Mouse (Mus musculus) embryonic facial prominence, embryonic 13.5 days (tissue): ENCODE data around the gene Ints6. TPM values are rescaled to one million over a fixed set of nuclear protein-coding genes. Genes with fewer than 3 reads are reported as not detected.

ENCODE experiments used
- ATAC-seq: fragments of 200-750 bp; cut with Nextera tagmentation; 2 replicates; pipeline ENCODE4 v1.8.0; 2017; ENCODE audit warnings: low read depth; ENCODE audit not compliant: insufficient number of reproducible peaks, insufficient read depth, low FRiP score, low TSS enrichment
- H3K27ac ChIP-seq: fragments of 300-500 bp; sonication (generic); 2 replicates; pipeline ENCODE4 v1.5.1; 2015; ENCODE audit warnings: moderate library complexity, mild to moderate bottlenecking, inconsistent platforms
- H3K27me3 ChIP-seq: fragments of 300-500 bp; sonication (generic); 2 replicates; pipeline ENCODE4 v1.6.1; 2015; ENCODE audit warnings: mild to moderate bottlenecking, inconsistent platforms
- H3K36me3 ChIP-seq: fragments of 300-500 bp; sonication (generic); 2 replicates; pipeline ENCODE4 v1.6.1; 2015; ENCODE audit warnings: mild to moderate bottlenecking, inconsistent platforms
- H3K4me1 ChIP-seq: fragments of 300-500 bp; sonication (generic); 2 replicates; pipeline ENCODE4 v1.6.1; 2015; ENCODE audit warnings: inconsistent platforms
- H3K4me2 ChIP-seq: fragments of 300-500 bp; sonication (generic); 2 replicates; pipeline ENCODE4 v1.6.1; 2015; ENCODE audit warnings: moderate library complexity, mild to moderate bottlenecking, inconsistent platforms
- H3K4me3 ChIP-seq: fragments of 300-500 bp; sonication (generic); 2 replicates; pipeline ENCODE4 v1.5.1; 2015; ENCODE audit warnings: mild to moderate bottlenecking, inconsistent platforms
- H3K9ac ChIP-seq: fragments of 300-500 bp; sonication (generic); 2 replicates; pipeline ENCODE4 v1.6.1; 2015; ENCODE audit warnings: mild to moderate bottlenecking, inconsistent platforms
- H3K9me3 ChIP-seq: fragments of 300-500 bp; sonication (generic); 2 replicates; pipeline ENCODE4 v1.6.1; 2016; ENCODE audit warnings: inconsistent platforms
- WGBS: fragments of 180-500 bp; shearing (Covaris S2); methylation state at CpG from one replicate; pipeline ENCODE4 v1.1.7; 2015; ENCODE audit warnings: mixed read lengths; 5-methylcytosine and 5-hydroxymethylcytosine counted together
- polyA plus RNA-seq: library from polyadenylated mRNA; unstranded; fragments of >200 nt; fragmentation: Nextera tagmentation; extraction: Ambion mirVana; gene quantifications from 2 replicates; pipeline ENCODE4 v1.2.1, GENCODE M21; 2015

Gene Ints6
- polyA plus RNA-seq, result 22.8 and 24.3 TPM in 2 replicates

DNA sequence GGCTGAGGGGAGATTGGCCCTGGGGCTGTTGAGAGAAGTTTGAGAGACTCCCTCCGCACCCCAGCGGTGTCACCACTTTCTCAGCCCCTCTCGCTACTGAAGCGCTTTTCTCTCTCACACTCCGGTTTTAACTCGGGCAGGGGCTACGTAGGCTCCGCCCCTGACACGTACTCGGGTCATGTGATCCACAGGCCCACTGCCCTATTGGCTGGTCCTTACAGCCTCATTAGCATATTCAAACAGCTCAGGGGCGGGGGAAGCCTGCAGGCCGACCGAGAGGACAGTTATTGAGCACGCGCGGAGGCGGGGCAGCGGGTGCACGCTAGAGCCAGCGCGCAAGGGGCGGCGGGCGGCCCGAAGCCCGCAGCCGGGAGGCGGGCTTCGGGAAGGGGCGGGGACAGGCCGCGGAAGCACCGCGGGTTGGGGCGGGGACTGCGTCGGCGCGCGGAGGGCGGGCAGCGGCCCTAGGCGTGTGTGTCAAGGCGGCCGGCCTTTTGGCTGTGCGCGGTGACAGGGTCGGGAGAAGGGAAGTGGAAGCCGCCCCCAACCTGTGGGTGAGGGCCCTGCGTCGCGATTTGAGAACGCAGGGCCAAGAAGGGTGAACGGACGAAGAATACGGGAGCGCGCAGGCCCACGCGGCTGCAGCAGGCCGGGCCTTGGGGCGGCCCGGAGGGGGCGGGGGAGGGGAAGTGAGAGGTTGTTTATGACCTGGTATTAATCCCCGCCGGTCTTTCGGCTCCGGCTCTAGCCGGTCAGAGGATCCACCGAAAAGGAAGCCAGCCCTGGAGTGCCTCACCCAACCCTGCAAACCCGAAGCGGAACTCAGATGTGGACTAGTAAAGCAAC is at the start of gene Ints6:
TSS of gene Ints6 (minus strand) at position 134 of the 846 bp plus-strand sequence.
- Histone ChIP-seq H3K9ac (peak within 1 kb of the TSS; percentile 97), H3K4me3 (peak within 1 kb of the TSS; percentile 95), H3K4me1 (peaks cover 8% of the 10 kb centered on the region; the same call in 1 of the 2 replicates), H3K27ac (peak within 1 kb of the TSS; percentile 99), H3K36me3 (peaks cover 7% of the 10 kb centered on the region), H3K4me2 (peak within 1 kb of the TSS; percentile 72), H3K27me3 (no peaks in the 10 kb centered on the region), H3K9me3 (no peaks in the 10 kb centered on the region)
- peak; percentile 95 for ATAC-seq
- under 1% methylated on average over 72 of the region's 72 CpGs for WGBS

- Histone ChIP-seq H3K9me3 (no peaks in the 10 kb centered on the region), H3K9ac (no peak overlapping the region), H3K36me3 (no peaks in the 10 kb centered on the region), H3K4me2 (no peak overlapping the region), H3K4me1 (no peaks in the 10 kb centered on the region), H3K4me3 (no peak overlapping the region), H3K27ac (no peak overlapping the region), H3K27me3 (no peaks in the 10 kb centered on the region)
- WGBS, result 65% methylated on average over 7 of the region's 7 CpGs
- ATAC-seq, result no peak
Observed at GRCm38 (mm10) chr14:62808661-62809523, 47.9 kb upstream of the Ints6 start.

GRCm38 (mm10) chr14:62806921-62807320 is 46.0 kb upstream of the Ints6 start:
- no peaks in the 10 kb centered on the region for H3K27me3 ChIP-seq
- no peak overlapping the region for H3K4me3 ChIP-seq
- no peaks in the 10 kb centered on the region for H3K36me3 ChIP-seq
- 62% methylated on average over 3 of the region's 3 CpGs for WGBS
- no peak overlapping the region for H3K4me2 ChIP-seq
- ATAC-seq, result no peak
- H3K9me3 ChIP-seq, result no peaks in the 10 kb centered on the region
- H3K4me1 ChIP-seq, result no peaks in the 10 kb centered on the region
- no peak overlapping the region for H3K27ac ChIP-seq
- no peak overlapping the region for H3K9ac ChIP-seq

DNA sequence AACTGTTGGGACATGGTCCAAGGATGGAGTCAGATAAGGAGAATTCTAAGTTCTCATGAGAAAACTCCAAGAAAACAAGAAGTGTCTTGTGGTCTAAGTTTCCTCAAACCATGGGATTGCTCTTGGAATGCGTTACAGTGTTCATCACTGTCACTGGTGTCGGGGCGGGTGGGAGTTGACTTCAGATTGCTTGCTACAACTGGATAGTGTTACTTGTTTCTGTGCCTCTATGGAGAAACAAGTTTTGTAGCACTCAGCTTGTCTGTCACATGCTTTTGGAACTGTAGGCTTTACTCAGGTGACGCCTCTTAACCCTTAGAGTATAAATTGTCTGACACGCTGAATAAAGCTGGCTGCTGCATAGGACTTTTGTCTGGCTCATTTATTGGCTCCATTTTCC is 42.2 kb upstream of the Ints6 start:
- WGBS, result 68% methylated on average over 5 of the region's 5 CpGs
- H3K9me3 ChIP-seq, result no peaks in the 10 kb centered on the region

GRCm38 (mm10) chr14:62800791-62801190 is 39.8 kb upstream of the Ints6 start:
- Histone ChIP-seq H3K4me3 (no peak overlapping the region), H3K9ac (no peak overlapping the region), H3K4me2 (no peak overlapping the region), H3K27ac (no peak overlapping the region), H3K9me3 (no peaks in the 10 kb centered on the region), H3K4me1 (peaks cover 7% of the 10 kb centered on the region; the same call in 1 of the 2 replicates), H3K36me3 (no peaks in the 10 kb centered on the region), H3K27me3 (no peaks in the 10 kb centered on the region)
- no peak for ATAC-seq
- WGBS, result 75% methylated on average over 3 of the region's 3 CpGs

More for the DNA sequence above, 42.2 kb upstream of the Ints6 start:
- H3K27ac ChIP-seq, result no peak overlapping the region
- ATAC-seq, result no peak
- no peak overlapping the region for H3K4me2 ChIP-seq
- no peaks in the 10 kb centered on the region for H3K27me3 ChIP-seq
- H3K36me3 ChIP-seq, result no peaks in the 10 kb centered on the region
- H3K4me1 ChIP-seq, result peaks cover 7% of the 10 kb centered on the region; the same call in 1 of the 2 replicates
- H3K4me3 ChIP-seq, result no peak overlapping the region
- H3K9ac ChIP-seq, result no peak overlapping the region

- 2% methylated on average over 4 of the region's 4 CpGs for WGBS
- no peaks in the 10 kb centered on the region for H3K27me3 ChIP-seq
- no peak overlapping the region for H3K9ac ChIP-seq
- H3K4me3 ChIP-seq, result no peak overlapping the region
- no peaks in the 10 kb centered on the region for H3K9me3 ChIP-seq
- peak overlapping the region; percentile 44 for H3K4me2 ChIP-seq
- H3K4me1 ChIP-seq, result peaks cover 11% of the 10 kb centered on the region; the same call in 1 of the 2 replicates
- no peak overlapping the region for H3K27ac ChIP-seq
- no peak for ATAC-seq
- no peaks in the 10 kb centered on the region for H3K36me3 ChIP-seq
Observed at GRCm38 (mm10) chr14:62798608-62799101, 37.7 kb upstream of the Ints6 start.

DNA sequence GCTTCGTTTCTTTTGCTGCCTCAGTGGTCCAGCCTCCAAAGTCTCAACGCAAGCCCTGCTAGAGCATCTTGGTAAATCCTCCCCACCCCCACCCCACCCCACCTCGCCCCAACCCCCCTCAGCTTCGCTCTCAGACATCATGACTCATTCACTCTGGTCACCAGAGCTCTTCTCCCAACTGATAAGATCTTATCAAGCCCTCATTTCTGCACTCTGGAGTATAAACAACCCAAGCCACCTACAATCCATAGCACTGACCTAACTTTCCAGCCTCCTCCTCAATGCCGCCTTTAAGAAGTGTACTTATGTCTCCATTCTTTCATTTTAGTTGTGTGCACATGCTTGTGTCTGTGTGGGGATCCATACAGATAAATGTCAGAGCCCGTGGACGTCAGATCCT is 34.8 kb upstream of the Ints6 start:
- Histone ChIP-seq H3K27ac (no peak overlapping the region), H3K27me3 (no peaks in the 10 kb centered on the region), H3K4me3 (no peak overlapping the region), H3K9ac (no peak overlapping the region), H3K36me3 (no peaks in the 10 kb centered on the region), H3K9me3 (no peaks in the 10 kb centered on the region), H3K4me1 (peaks cover 11% of the 10 kb centered on the region; the same call in 1 of the 2 replicates), H3K4me2 (no peak overlapping the region)
- no peak for ATAC-seq
- WGBS, result 78% methylated on average over 7 of the region's 7 CpGs

DNA sequence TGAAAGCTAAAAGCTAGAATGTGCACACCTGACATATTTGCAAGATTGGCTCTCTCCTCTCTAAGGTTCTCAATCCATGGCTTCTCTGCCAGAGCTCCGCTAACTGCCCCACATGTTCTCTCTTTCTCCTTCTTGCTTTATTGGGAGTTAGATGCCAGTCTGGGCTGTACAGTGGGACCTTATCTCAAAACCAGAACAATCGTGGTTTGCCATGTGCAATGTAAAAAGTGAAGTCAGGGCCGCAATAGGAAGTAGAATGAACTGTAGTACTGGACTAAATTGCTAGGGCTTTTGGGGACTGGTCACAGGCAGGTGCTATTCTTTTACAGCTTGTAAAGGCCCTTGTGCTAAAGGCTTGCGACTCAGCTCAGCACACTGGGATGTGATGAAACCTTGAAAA is 28.3 kb upstream of the Ints6 start:
- Histone ChIP-seq H3K4me1 (peaks cover 4% of the 10 kb centered on the region; the same call in 1 of the 2 replicates), H3K27ac (no peak overlapping the region), H3K9ac (no peak overlapping the region), H3K36me3 (no peaks in the 10 kb centered on the region), H3K9me3 (no peaks in the 10 kb centered on the region), H3K4me2 (no peak overlapping the region), H3K27me3 (no peaks in the 10 kb centered on the region), H3K4me3 (no peak overlapping the region)
- 68% methylated on average over 4 of the region's 4 CpGs for WGBS
- ATAC-seq, result no peak

- Histone ChIP-seq H3K4me2 (no peak overlapping the region), H3K27ac (no peak overlapping the region), H3K9me3 (no peaks in the 10 kb centered on the region), H3K4me1 (no peaks in the 10 kb centered on the region), H3K36me3 (no peaks in the 10 kb centered on the region), H3K27me3 (no peaks in the 10 kb centered on the region), H3K9ac (no peak overlapping the region), H3K4me3 (no peak overlapping the region)
- ATAC-seq, result no peak
- WGBS, result 73% methylated on average over 5 of the region's 5 CpGs
Observed at GRCm38 (mm10) chr14:62782981-62783380, 22.0 kb upstream of the Ints6 start.

DNA sequence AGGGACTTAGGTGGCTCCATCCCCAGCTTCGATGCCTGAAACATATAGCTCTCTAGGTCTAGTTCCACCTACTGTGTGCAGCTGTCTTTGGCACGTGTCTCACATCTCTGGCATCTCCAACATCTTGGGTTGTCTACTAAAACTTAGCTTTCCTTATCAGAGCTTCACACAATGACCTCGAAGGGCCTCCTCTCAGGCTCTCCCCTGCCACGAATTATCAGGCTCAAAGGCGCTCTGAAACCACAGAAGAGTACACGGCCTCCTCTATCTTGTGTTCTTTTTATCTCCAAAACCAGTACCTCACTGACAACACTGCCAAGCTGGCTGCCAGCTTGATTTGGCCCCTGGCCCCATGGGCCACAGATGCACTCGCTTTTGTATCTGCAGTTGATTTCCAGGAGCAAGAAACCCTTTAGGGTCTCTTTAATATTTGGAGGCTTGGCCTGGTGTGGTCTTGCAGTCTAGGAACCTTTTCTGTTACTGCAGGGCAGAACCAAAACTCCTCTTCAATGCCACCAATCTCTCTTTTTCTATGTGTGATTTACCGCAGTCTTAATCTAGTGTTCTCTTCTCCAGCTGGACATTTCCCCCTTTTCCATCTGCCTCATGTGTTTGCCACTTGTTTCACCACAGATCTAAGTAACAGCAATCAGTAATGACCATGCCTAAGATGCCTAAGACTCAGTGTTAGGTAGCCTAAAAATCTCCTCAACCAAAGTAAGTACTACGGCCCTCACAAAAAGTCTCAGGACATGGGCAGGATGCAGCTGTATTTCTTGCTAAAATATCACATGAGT is 19.7 kb upstream of the Ints6 start:
- H3K4me1 ChIP-seq, result no peaks in the 10 kb centered on the region
- H3K9ac ChIP-seq, result no peak overlapping the region
- H3K4me3 ChIP-seq, result no peak overlapping the region
- 77% methylated on average over 9 of the region's 9 CpGs for WGBS
- no peaks in the 10 kb centered on the region for H3K9me3 ChIP-seq
- H3K36me3 ChIP-seq, result no peaks in the 10 kb centered on the region
- no peak overlapping the region for H3K27ac ChIP-seq
- no peaks in the 10 kb centered on the region for H3K27me3 ChIP-seq
- H3K4me2 ChIP-seq, result no peak overlapping the region
- no peak for ATAC-seq

DNA sequence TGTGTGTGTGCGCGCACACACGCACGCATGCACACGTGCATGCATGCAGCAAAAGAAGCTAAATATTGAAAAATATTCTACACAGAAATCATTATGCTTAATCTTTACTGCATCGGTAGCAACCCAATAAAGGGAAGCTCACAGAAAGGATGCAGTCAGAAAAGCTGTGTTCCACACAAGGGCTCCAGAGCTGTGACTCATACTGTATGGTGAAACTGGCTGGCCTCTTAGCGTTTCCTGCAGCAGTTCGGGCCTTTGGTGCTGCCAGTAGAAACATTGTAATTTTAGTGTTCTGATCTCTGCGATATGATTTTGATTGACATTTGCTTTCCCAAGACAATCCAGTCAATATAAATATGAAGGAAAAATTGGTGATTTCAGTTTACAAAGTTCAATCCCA is 17.1 kb upstream of the Ints6 start:
- no peak overlapping the region for H3K27ac ChIP-seq
- H3K4me3 ChIP-seq, result no peak overlapping the region
- H3K4me1 ChIP-seq, result no peaks in the 10 kb centered on the region
- H3K4me2 ChIP-seq, result no peak overlapping the region
- ATAC-seq, result no peak
- H3K9me3 ChIP-seq, result no peaks in the 10 kb centered on the region
- 96% methylated on average over 9 of the region's 9 CpGs for WGBS
- no peaks in the 10 kb centered on the region for H3K27me3 ChIP-seq
- H3K36me3 ChIP-seq, result no peaks in the 10 kb centered on the region
- H3K9ac ChIP-seq, result no peak overlapping the region
